13 mouse cellular contexts compared by ENCODE assay signal in the genomic region with DNA sequence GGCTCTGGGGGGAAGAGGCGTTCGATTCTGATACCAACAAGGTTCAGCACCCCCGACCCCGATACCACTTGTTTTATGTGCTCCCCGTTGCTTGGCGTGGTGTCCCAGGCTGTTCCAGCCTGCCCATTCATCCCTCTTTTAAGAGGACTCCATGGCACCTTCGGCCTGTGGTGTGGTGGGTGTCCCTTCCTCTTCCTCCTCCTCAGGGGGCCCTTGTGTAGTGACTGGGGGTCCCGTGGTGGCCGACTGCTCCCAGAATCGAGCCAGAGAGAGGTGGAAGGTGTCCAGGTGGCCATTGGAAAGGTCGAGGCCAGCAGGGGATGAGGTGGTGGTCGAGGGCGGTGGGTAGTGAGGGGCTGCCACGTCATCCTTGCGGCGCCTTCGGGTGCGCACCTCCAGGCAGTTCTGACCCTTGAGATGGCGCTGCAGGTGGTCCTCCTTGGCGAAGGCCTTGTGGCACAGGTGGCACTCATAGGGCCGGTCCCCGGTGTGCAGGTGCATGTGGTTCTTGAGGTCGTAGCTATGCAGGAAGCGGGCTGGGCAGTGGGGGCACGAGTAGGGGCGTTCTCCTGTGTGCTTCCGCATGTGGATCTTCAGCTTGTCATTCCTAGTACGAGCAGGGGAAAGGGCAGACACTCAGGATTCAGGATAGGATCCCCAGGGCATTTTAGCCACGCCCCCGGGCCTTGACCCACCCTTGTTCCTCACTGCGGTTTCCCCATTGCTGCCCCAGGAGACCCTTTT. TPM values are rescaled to one million over a fixed set of nuclear protein-coding genes. Genes with fewer than 3 reads are reported as not detected.
A peak's percentile ranks its signal among the peaks of the same experiment; 100 is the strongest.
DNase-seq lines count a peak whose midpoint lies in the region; ATAC-seq and TF ChIP-seq lines count a peak whose summit lies in the region.
"Had no signal": no experiment of that assay in that cellular context is flagged by ENCODE, and none has a peak within 500 bp of the region (broad histone marks: within the 10 kb centered on the region; RNA-seq: fewer than 3 reads in every experiment).

No protein-coding gene starts in this region.

- H3K9ac ChIP-seq in midbrain, embryonic 11.5 days (ENCODE audit: low read length) = no peak overlapping the region
- H3K9ac ChIP-seq in midbrain, postnatal 0 days (replicated peaks; ENCODE audit: low read length, poor library complexity, severe bottlenecking) = no peak overlapping the region

- no peaks in the 10 kb centered on the region for H3K27me3 ChIP-seq in midbrain, embryonic 11.5 days (ENCODE audit: control insufficient read depth, insufficient read depth, low read length)
- H3K27me3 ChIP-seq in midbrain, postnatal 0 days (ENCODE audit: insufficient read depth, low read length) = no peaks in the 10 kb centered on the region
- H3K27me3 ChIP-seq in limb, embryonic 10.5 days (ENCODE audit: low read depth, poor library complexity, severe bottlenecking) = no peaks in the 10 kb centered on the region
- H3K27me3 ChIP-seq: neural tube, embryonic 12.5 days had no signal

- DNase-seq in cerebellum, adult 9-11 months = peak; percentile 41
- no peak for DNase-seq in cerebellum, adult 11-12 months
- DNase-seq in midbrain, embryonic 11.5 days (ENCODE audit: low spot score, missing footprints) = no peak
- no peak for DNase-seq in midbrain, postnatal 0 days (ENCODE audit: low spot score)
- DNase-seq in limb, embryonic 10.5 days (ENCODE audit: low spot score) = no peak
- peak; percentile 60 for DNase-seq in thymus, postnatal 0 days (ENCODE audit: low spot score)
- DNase-seq in layer of hippocampus, postnatal 14 days (ENCODE audit: low spot score in 2 of 2) = no peak
- DNase-seq: liver, postnatal 0 days had no signal

- H3K4me3 ChIP-seq in midbrain, embryonic 11.5 days (ENCODE audit: low read depth, low read length) = 0 out of 2 replicates have a peak overlapping the region, but pooled peaks have one; percentile 41
- H3K4me3 ChIP-seq in midbrain, postnatal 0 days (ENCODE audit: low read depth, low read length) = no peak overlapping the region
- H3K4me3 ChIP-seq in limb, embryonic 10.5 days = peak overlapping the region; percentile 64; the same call in 1 of the 2 replicates

- no peaks in the 10 kb centered on the region for H3K36me3 ChIP-seq in midbrain, embryonic 11.5 days (ENCODE audit: control insufficient read depth, insufficient read depth, low read length)
- H3K36me3 ChIP-seq in midbrain, postnatal 0 days (ENCODE audit: insufficient read depth, low read length) = no peaks in the 10 kb centered on the region
- H3K36me3 ChIP-seq in limb, embryonic 10.5 days = no peaks in the 10 kb centered on the region
- H3K36me3 ChIP-seq: neural tube, embryonic 12.5 days had no signal

- no peak overlapping the region for H3K27ac ChIP-seq in midbrain, embryonic 11.5 days (ENCODE audit: low read depth, low read length)
- H3K27ac ChIP-seq in midbrain, postnatal 0 days (ENCODE audit: low read depth, low read length) = no peak overlapping the region
- H3K27ac ChIP-seq in limb, embryonic 10.5 days = peak overlapping the region; percentile 91
- H3K27ac ChIP-seq: neural tube, embryonic 12.5 days had no signal

- H3K4me2 ChIP-seq in midbrain, embryonic 11.5 days = no peak overlapping the region
- no peak overlapping the region for H3K4me2 ChIP-seq in midbrain, postnatal 0 days (ENCODE audit: low read depth, low read length, poor library complexity, severe bottlenecking)

- WGBS in midbrain, embryonic 11.5 days = 87% methylated on average over 31 of the region's 31 CpGs
- 87% methylated on average over 31 of the region's 31 CpGs for WGBS in midbrain, postnatal 0 days
- WGBS in limb, embryonic 10.5 days = 90% methylated on average over 31 of the region's 31 CpGs

- no peak for TF ChIP-seq CTCF in midbrain, postnatal 0 days (IDR thresholded peaks at IDR 0.05)

- H3K4me1 ChIP-seq in midbrain, embryonic 11.5 days (ENCODE audit: control insufficient read depth, insufficient read depth, low read length) = peaks cover 12% of the 10 kb centered on the region
- no peaks in the 10 kb centered on the region for H3K4me1 ChIP-seq in midbrain, postnatal 0 days (ENCODE audit: insufficient read depth, low read length)
- peaks cover 26% of the 10 kb centered on the region for H3K4me1 ChIP-seq in limb, embryonic 10.5 days

- no peaks in the 10 kb centered on the region for H3K9me3 ChIP-seq in midbrain, embryonic 11.5 days (ENCODE audit: control insufficient read depth, low read length)
- H3K9me3 ChIP-seq in midbrain, postnatal 0 days (ENCODE audit: low read length) = no peaks in the 10 kb centered on the region
- no peaks in the 10 kb centered on the region for H3K9me3 ChIP-seq in limb, embryonic 10.5 days (replicated peaks)
- H3K9me3 ChIP-seq: neural tube, embryonic 12.5 days had no signal

- no peak for ATAC-seq in midbrain, embryonic 11.5 days (ENCODE audit: low FRiP score)
- ATAC-seq in midbrain, postnatal 0 days (ENCODE audit: low FRiP score) = no peak
- ATAC-seq in megakaryocyte, adult 5-6 weeks (ENCODE audit: poor library complexity, severe bottlenecking) = no peak

RNA-seq across cellular contexts. Expression of a gene that starts 14.5 kb away (rescaled TPM):
- 0.23 and 0.40 TPM in 2 replicates for polyA plus RNA-seq in midbrain, embryonic 11.5 days (2014; fragmentation: Nextera tagmentation; extraction: Ambion mirVana)
- 0.05 TPM in 1 of 2 replicates, not detected in the other for total RNA-seq in midbrain, postnatal 0 days (2014; rRNA removed)
- polyA plus RNA-seq in midbrain, postnatal 0 days (2015; fragmentation: Nextera tagmentation; extraction: Ambion mirVana) = 1.1 TPM in 2 replicates
- 0.25 and 0.30 TPM in 2 replicates for polyA plus RNA-seq in limb, embryonic 10.5 days (2016; fragmentation: Nextera tagmentation; extraction: Ambion mirVana)
- polyA plus RNA-seq in thymus, postnatal 0 days (2015; fragmentation: Nextera tagmentation; extraction: Ambion mirVana) = 0.10 and 0.14 TPM in 2 replicates
- under 1 TPM in 1 of 2 experiments, not detected in 1; 0.21 TPM for total RNA-seq in layer of hippocampus, postnatal 14 days (2021)
- total RNA-seq in megakaryocyte, adult 5-6 weeks (2015) = 0.14 TPM in 1 of 2 replicates, not detected in the other
- not detected in 2 replicates for total RNA-seq in megakaryocyte, adult 5-6 weeks (2017)

RNA-seq across cellular contexts. Expression of a gene that starts 15.0 kb away (rescaled TPM):
- 0.27 and 0.32 TPM in 2 replicates for polyA plus RNA-seq in midbrain, embryonic 11.5 days (2014; fragmentation: Nextera tagmentation; extraction: Ambion mirVana)
- total RNA-seq in midbrain, postnatal 0 days (2014; rRNA removed) = 2.2 and 4.4 TPM in 2 replicates
- 0.53 and 0.88 TPM in 2 replicates for polyA plus RNA-seq in midbrain, postnatal 0 days (2015; fragmentation: Nextera tagmentation; extraction: Ambion mirVana)
- polyA plus RNA-seq in limb, embryonic 10.5 days (2016; fragmentation: Nextera tagmentation; extraction: Ambion mirVana) = 0.38 and 0.49 TPM in 2 replicates
- 4.1 and 4.6 TPM in 2 replicates for polyA plus RNA-seq in thymus, postnatal 0 days (2015; fragmentation: Nextera tagmentation; extraction: Ambion mirVana)
- 10 to 100 TPM; 12.1 to 15.1 TPM for total RNA-seq in layer of hippocampus, postnatal 14 days (2021)
- total RNA-seq in megakaryocyte, adult 5-6 weeks (2015) = 38.9 and 41.1 TPM in 2 replicates
- 63.8 and 71.3 TPM in 2 replicates for total RNA-seq in megakaryocyte, adult 5-6 weeks (2017)

RNA-seq across cellular contexts. Expression of a gene that starts 17.8 kb away (rescaled TPM):
- polyA plus RNA-seq in midbrain, embryonic 11.5 days (2014; fragmentation: Nextera tagmentation; extraction: Ambion mirVana) = 0.33 TPM in 1 of 2 replicates, not detected in the other
- not detected in 2 replicates for total RNA-seq in midbrain, postnatal 0 days (2014; rRNA removed)
- polyA plus RNA-seq in midbrain, postnatal 0 days (2015; fragmentation: Nextera tagmentation; extraction: Ambion mirVana) = 0.31 and 0.51 TPM in 2 replicates
- polyA plus RNA-seq in limb, embryonic 10.5 days (2016; fragmentation: Nextera tagmentation; extraction: Ambion mirVana) = 0.24 TPM in 1 of 2 replicates, not detected in the other
- not detected in 2 replicates for polyA plus RNA-seq in thymus, postnatal 0 days (2015; fragmentation: Nextera tagmentation; extraction: Ambion mirVana)
- total RNA-seq in layer of hippocampus, postnatal 14 days (2021) = under 1 TPM; 0.41 to 0.76 TPM
- not detected in 2 replicates for total RNA-seq in megakaryocyte, adult 5-6 weeks (2015)
- total RNA-seq in megakaryocyte, adult 5-6 weeks (2017) = not detected in 2 replicates
- total RNA-seq: common myeloid progenitor, adult 5-6 weeks had no signal
- polyA plus RNA-seq: heart, embryonic 16.5 days had no signal

RNA-seq across cellular contexts. Expression of a gene that starts 23.0 kb away (rescaled TPM):
- 0.52 TPM in 1 of 2 replicates, not detected in the other for polyA plus RNA-seq in midbrain, embryonic 11.5 days (2014; fragmentation: Nextera tagmentation; extraction: Ambion mirVana)
- 1.8 and 2.3 TPM in 2 replicates for total RNA-seq in midbrain, postnatal 0 days (2014; rRNA removed)
- 0.27 TPM in 1 of 2 replicates, not detected in the other for polyA plus RNA-seq in midbrain, postnatal 0 days (2015; fragmentation: Nextera tagmentation; extraction: Ambion mirVana)
- polyA plus RNA-seq in limb, embryonic 10.5 days (2016; fragmentation: Nextera tagmentation; extraction: Ambion mirVana) = 0.26 TPM in 1 of 2 replicates, not detected in the other
- not detected in 2 replicates for polyA plus RNA-seq in thymus, postnatal 0 days (2015; fragmentation: Nextera tagmentation; extraction: Ambion mirVana)
- 1 to 10 TPM; 3.2 to 4.3 TPM for total RNA-seq in layer of hippocampus, postnatal 14 days (2021)
- 1.6 and 2.3 TPM in 2 replicates for total RNA-seq in megakaryocyte, adult 5-6 weeks (2015)
- total RNA-seq in megakaryocyte, adult 5-6 weeks (2017) = 0.37 and 0.44 TPM in 2 replicates
- total RNA-seq: common myeloid progenitor, adult 5-6 weeks had no signal
- polyA plus RNA-seq: C2C12; heart, embryonic 16.5 days; liver, postnatal 0 days had no signal

RNA-seq across cellular contexts. Expression of a gene that starts 29.8 kb away (rescaled TPM):
- polyA plus RNA-seq in midbrain, embryonic 11.5 days (2014; fragmentation: Nextera tagmentation; extraction: Ambion mirVana) = 17.0 and 18.7 TPM in 2 replicates
- 63.4 and 88.8 TPM in 2 replicates for total RNA-seq in midbrain, postnatal 0 days (2014; rRNA removed)
- polyA plus RNA-seq in midbrain, postnatal 0 days (2015; fragmentation: Nextera tagmentation; extraction: Ambion mirVana) = 73.6 and 79.4 TPM in 2 replicates
- 29.4 TPM in 2 replicates for polyA plus RNA-seq in limb, embryonic 10.5 days (2016; fragmentation: Nextera tagmentation; extraction: Ambion mirVana)
- 17.4 and 18.1 TPM in 2 replicates for polyA plus RNA-seq in thymus, postnatal 0 days (2015; fragmentation: Nextera tagmentation; extraction: Ambion mirVana)
- total RNA-seq in layer of hippocampus, postnatal 14 days (2021) = 100 to 1,000 TPM; 114 to 115 TPM
- total RNA-seq in megakaryocyte, adult 5-6 weeks (2015) = 107 and 135 TPM in 2 replicates
- 100 and 124 TPM in 2 replicates for total RNA-seq in megakaryocyte, adult 5-6 weeks (2017)

Comparison
In these comparisons a context has a peak if more than half of its experiments do, and no peak if none do; other contexts are left out.
1. DNase-seq: peak in cerebellum, adult 9-11 months (single experiment) and thymus, postnatal 0 days (single experiment); none in cerebellum, adult 11-12 months (single experiment), midbrain, embryonic 11.5 days (single experiment), midbrain, postnatal 0 days (single experiment), limb, embryonic 10.5 days (single experiment) and layer of hippocampus, postnatal 14 days (0 of 2).